Mouse (Mus musculus) embryonic facial prominence, embryonic 14.5 days (tissue): Measurements from ENCODE around the gene Foxp1. TPM values are rescaled to one million over a fixed set of nuclear protein-coding genes. Genes with fewer than 3 reads are reported as not detected.

Experiments used
- ATAC-seq: fragments of 200-750 bp; cut with Nextera tagmentation; 2 replicates; pipeline ENCODE4 v1.8.0; 2017; ENCODE audit warnings: low read depth, moderate number of reproducible peaks, moderate TSS enrichment
- DNase-seq: peaks from one replicate; pipeline ENCODE4 v3.0.0-alpha.2; 2015; ENCODE audit warnings: low spot score
- H3K27ac ChIP-seq: fragments of 300-500 bp; sonication (generic); replicated peaks from 2 replicates; pipeline ENCODE4 v1.5.1; 2014; ENCODE audit warnings: low read depth, mild to moderate bottlenecking, low read length, moderate library complexity
- H3K27me3 ChIP-seq: fragments of 300-500 bp; sonication (generic); replicated peaks from 2 replicates; pipeline ENCODE4 v1.6.1; 2014; ENCODE audit warnings: low read length; ENCODE audit not compliant: control insufficient read depth, insufficient read depth
- H3K36me3 ChIP-seq: fragments of 300-500 bp; sonication (generic); 2 replicates; pipeline ENCODE4 v1.6.1; 2014; ENCODE audit warnings: low read length, mixed read lengths; ENCODE audit not compliant: control insufficient read depth, insufficient read depth
- H3K4me1 ChIP-seq: fragments of 300-500 bp; sonication (generic); 2 replicates; pipeline ENCODE4 v1.6.1; 2014; ENCODE audit warnings: antibody characterized with exemption, low read length; ENCODE audit not compliant: control insufficient read depth, insufficient read depth
- H3K4me2 ChIP-seq: fragments of 300-500 bp; sonication (generic); 2 replicates; pipeline ENCODE4 v1.6.1; 2014; ENCODE audit warnings: low read depth, mild to moderate bottlenecking, low read length, moderate library complexity, mixed read lengths
- H3K4me3 ChIP-seq: fragments of 300-500 bp; sonication (generic); 2 replicates; pipeline ENCODE4 v1.5.1; 2014; ENCODE audit warnings: low read depth, mild to moderate bottlenecking, low read length
- H3K9ac ChIP-seq: fragments of 300-500 bp; sonication (generic); 2 replicates; pipeline ENCODE4 v1.6.1; 2014; ENCODE audit warnings: low read depth, mild to moderate bottlenecking, low read length, moderate library complexity, mixed read lengths
- H3K9me3 ChIP-seq: fragments of 300-500 bp; sonication (generic); 2 replicates; pipeline ENCODE4 v1.6.1; 2016; ENCODE audit warnings: low read length; ENCODE audit not compliant: control insufficient read depth
- WGBS: fragments of 180-500 bp; shearing (Covaris S2); extraction: QIAGEN DNeasy Blood & Tissue Kit; methylation state at CpG from one replicate; pipeline ENCODE4 v1.1.7; 2014; 5-methylcytosine and 5-hydroxymethylcytosine counted together
- polyA plus RNA-seq: library from polyadenylated mRNA; unstranded; fragments of >200 nt; fragmentation: Nextera tagmentation; extraction: Ambion mirVana; gene quantifications from 2 replicates; pipeline ENCODE4 v1.2.1, GENCODE M21; 2014

The Foxp1 gene
- polyA plus RNA-seq, 1 experiment from 2014 or later: 80.1 TPM

- no peaks in the 10 kb centered on the region for H3K9me3 ChIP-seq
- H3K36me3 ChIP-seq: no peaks in the 10 kb centered on the region
- 26% methylated on average over 12 of the region's 12 CpGs for WGBS
- peaks cover 39% of the 10 kb centered on the region for H3K4me1 ChIP-seq
- ATAC-seq (no peak), DNase-seq (no peak)
- no peaks in the 10 kb centered on the region for H3K27me3 ChIP-seq
- no peak overlapping the region for H3K4me3 ChIP-seq
- no peak overlapping the region for H3K4me2 ChIP-seq
- no peak overlapping the region for H3K27ac ChIP-seq
- H3K9ac ChIP-seq: no peak overlapping the region
Observed at GRCm38 (mm10) chr6:99263061-99263885, 259.2 kb downstream of the Foxp1 start.

- no peak overlapping the region for H3K9ac ChIP-seq
- no peaks in the 10 kb centered on the region for H3K36me3 ChIP-seq
- no peak for ATAC-seq
- H3K4me3 ChIP-seq: no peak overlapping the region
- no peak overlapping the region for H3K27ac ChIP-seq
- 35% methylated on average over 4 of the region's 4 CpGs for WGBS
- DNase-seq: no peak
- no peak overlapping the region for H3K4me2 ChIP-seq
- peaks cover 39% of the 10 kb centered on the region for H3K4me1 ChIP-seq
- no peaks in the 10 kb centered on the region for H3K9me3 ChIP-seq
- H3K27me3 ChIP-seq: no peaks in the 10 kb centered on the region
Observed at GRCm38 (mm10) chr6:99261737-99262130, 260.8 kb downstream of the Foxp1 start.

GRCm38 (mm10) chr6:99260941-99261736 is 261.4 kb downstream of the Foxp1 start:
- H3K9ac ChIP-seq: no peak overlapping the region
- H3K36me3 ChIP-seq: no peaks in the 10 kb centered on the region
- no peaks in the 10 kb centered on the region for H3K9me3 ChIP-seq
- WGBS: 63% methylated on average over 11 of the region's 11 CpGs
- peaks cover 33% of the 10 kb centered on the region for H3K4me1 ChIP-seq
- DNase-seq: no peak
- no peak overlapping the region for H3K27ac ChIP-seq
- ATAC-seq: no peak
- no peak overlapping the region for H3K4me3 ChIP-seq
- H3K4me2 ChIP-seq: no peak overlapping the region
- H3K27me3 ChIP-seq: no peaks in the 10 kb centered on the region

GRCm38 (mm10) chr6:99258346-99258745 is 264.2 kb downstream of the Foxp1 start:
- 69% methylated on average over 5 of the region's 5 CpGs for WGBS
- no peak overlapping the region for H3K4me3 ChIP-seq
- H3K27ac ChIP-seq: no peak overlapping the region
- DNase-seq (no peak), ATAC-seq (no peak)
- no peak overlapping the region for H3K9ac ChIP-seq
- H3K27me3 ChIP-seq: no peaks in the 10 kb centered on the region
- H3K4me1 ChIP-seq: peaks cover 7% of the 10 kb centered on the region
- H3K36me3 ChIP-seq: no peaks in the 10 kb centered on the region
- H3K9me3 ChIP-seq: no peaks in the 10 kb centered on the region
- H3K4me2 ChIP-seq: no peak overlapping the region

GRCm38 (mm10) chr6:99257676-99258075 is 264.8 kb downstream of the Foxp1 start:
- H3K36me3 ChIP-seq: no peaks in the 10 kb centered on the region
- no peak overlapping the region for H3K27ac ChIP-seq
- H3K4me1 ChIP-seq: peaks cover 6% of the 10 kb centered on the region
- WGBS: 77% methylated on average over 2 of the region's 2 CpGs
- DNase-seq (no peak), ATAC-seq (no peak)
- H3K4me2 ChIP-seq: no peak overlapping the region
- H3K9ac ChIP-seq: no peak overlapping the region
- H3K9me3 ChIP-seq: no peaks in the 10 kb centered on the region
- H3K27me3 ChIP-seq: no peaks in the 10 kb centered on the region
- no peak overlapping the region for H3K4me3 ChIP-seq

GRCm38 (mm10) chr6:99253331-99253730 is 269.2 kb downstream of the Foxp1 start:
- Histone ChIP-seq H3K9me3 (no peaks in the 10 kb centered on the region), H3K27me3 (no peaks in the 10 kb centered on the region), H3K9ac (no peak overlapping the region), H3K4me3 (no peak overlapping the region), H3K4me2 (no peak overlapping the region), H3K4me1 (no peaks in the 10 kb centered on the region), H3K27ac (no peak overlapping the region), H3K36me3 (no peaks in the 10 kb centered on the region)
- no peak for ATAC-seq
- WGBS: 72% methylated on average over 8 of the region's 8 CpGs
- peak; percentile 40 for DNase-seq

- no peaks in the 10 kb centered on the region for H3K36me3 ChIP-seq
- no peaks in the 10 kb centered on the region for H3K27me3 ChIP-seq
- H3K4me1 ChIP-seq: no peaks in the 10 kb centered on the region
- H3K4me3 ChIP-seq: no peak overlapping the region
- no peak overlapping the region for H3K4me2 ChIP-seq
- no peaks in the 10 kb centered on the region for H3K9me3 ChIP-seq
- WGBS: 72% methylated on average over 5 of the region's 5 CpGs
- H3K27ac ChIP-seq: no peak overlapping the region
- DNase-seq (no peak), ATAC-seq (no peak)
- no peak overlapping the region for H3K9ac ChIP-seq
Observed at GRCm38 (mm10) chr6:99252816-99253215, 269.7 kb downstream of the Foxp1 start.

GRCm38 (mm10) chr6:99251924-99252323 is 270.6 kb downstream of the Foxp1 start:
- no peaks in the 10 kb centered on the region for H3K4me1 ChIP-seq
- H3K4me2 ChIP-seq: no peak overlapping the region
- no peaks in the 10 kb centered on the region for H3K27me3 ChIP-seq
- ATAC-seq (0 out of 2 replicates have a peak, but pooled peaks have one; percentile 41), DNase-seq (no peak)
- no peaks in the 10 kb centered on the region for H3K9me3 ChIP-seq
- H3K4me3 ChIP-seq: no peak overlapping the region
- H3K9ac ChIP-seq: no peak overlapping the region
- no peaks in the 10 kb centered on the region for H3K36me3 ChIP-seq
- 82% methylated on average over 4 of the region's 4 CpGs for WGBS
- no peak overlapping the region for H3K27ac ChIP-seq
